Mouse (Mus musculus) heart, adult 2 months (tissue): Measurements from ENCODE around the gene Zfp963.

ENCODE experiments used
- CTCF ChIP-seq: fragments of 200-600 bp; IDR thresholded peaks from 2 replicates; pipeline ENCODE4 v1.8.1; 2022; ENCODE audit warnings: antibody characterized with exemption, mild to moderate bottlenecking, moderate library complexity
- EP300 ChIP-seq: fragments of 200-500 bp; IDR thresholded peaks from 2 replicates; pipeline ENCODE4 v1.6.1; 2011; ENCODE audit warnings: low read depth, low read length, control low read depth; ENCODE audit not compliant: insufficient read depth
- POLR2A ChIP-seq: fragments of 200-500 bp; IDR thresholded peaks from 2 replicates; pipeline ENCODE4 v1.6.1; 2011; ENCODE audit warnings: mild to moderate bottlenecking, low read depth, low read length, control low read depth; ENCODE audit not compliant: insufficient read depth

DNA sequence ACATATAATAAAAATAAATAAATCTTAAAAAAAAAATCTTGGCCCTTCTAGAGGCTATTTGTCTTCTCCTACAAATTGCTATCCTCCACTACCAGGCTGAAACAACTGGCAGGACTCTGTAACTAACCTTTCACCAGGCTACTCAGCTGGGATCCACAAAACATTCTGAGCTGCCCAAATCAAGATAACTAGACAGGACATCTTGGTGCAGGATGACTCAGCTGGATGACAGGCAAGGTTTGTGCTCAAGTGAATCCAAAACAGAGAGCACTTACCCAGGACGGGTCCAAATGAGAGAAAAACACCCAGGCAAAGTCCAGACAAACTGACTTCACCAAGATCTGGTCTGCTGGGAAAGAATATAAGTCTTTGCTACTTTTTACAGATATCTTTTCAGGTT lies 14.3 kb downstream of the Zfp963 start:
- no peak for TF ChIP-seq CTCF
- no peak for TF ChIP-seq POLR2A
- no peak for TF ChIP-seq EP300
